Mouse (Mus musculus) olfactory bulb, adult 2 months (tissue): ENCODE measurements around the gene Tmem190.

Source experiments
- CTCF ChIP-seq: fragments of 200-500 bp; IDR thresholded peaks from 2 replicates; pipeline ENCODE4 v1.5.1; 2012; ENCODE audit warnings: low read depth, mild to moderate bottlenecking, low read length, moderate library complexity; ENCODE audit not compliant: insufficient read depth
- POLR2A ChIP-seq: fragments of 200-500 bp; IDR thresholded peaks from 2 replicates; pipeline ENCODE4 v1.6.1; 2012; ENCODE audit warnings: mild to moderate bottlenecking, low read depth, low read length, moderate library complexity; ENCODE audit not compliant: insufficient read depth

DNA sequence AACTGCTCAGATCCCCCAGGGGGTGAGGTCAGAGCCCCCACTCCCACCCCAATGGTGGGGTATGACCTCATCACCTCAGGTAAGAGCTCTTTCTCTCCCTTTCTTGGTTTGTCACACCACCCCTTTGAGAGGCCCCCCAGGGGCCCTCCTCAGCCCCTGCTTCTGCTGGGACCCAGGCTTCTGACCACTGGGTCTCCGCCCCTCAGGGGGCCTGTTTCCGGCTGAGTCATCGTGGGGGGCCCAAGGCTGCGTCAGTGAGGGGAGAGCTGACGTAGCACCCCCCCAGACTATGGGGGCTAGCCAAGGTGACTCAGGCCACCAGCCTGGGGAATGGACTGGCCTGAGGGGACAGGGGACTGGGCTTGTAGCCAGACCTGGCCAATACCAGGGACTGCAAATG lies 2.8 kb upstream of the Tmem190 start:
- TF ChIP-seq CTCF (no peak), POLR2A (no peak)
